Mouse (Mus musculus): ENCODE results near the gene Anp32e. TPM values are rescaled to one million over a fixed set of nuclear protein-coding genes. Genes with fewer than 3 reads are reported as not detected.
"Not testable (repeated sequence)": the region's sequence is repeated elsewhere in the genome, so short reads cannot be mapped to it uniquely, and the experiment has no call there.

The Anp32e gene
- polyA plus RNA-seq, 1 experiment from 2014 or later = 178 TPM

DNA sequence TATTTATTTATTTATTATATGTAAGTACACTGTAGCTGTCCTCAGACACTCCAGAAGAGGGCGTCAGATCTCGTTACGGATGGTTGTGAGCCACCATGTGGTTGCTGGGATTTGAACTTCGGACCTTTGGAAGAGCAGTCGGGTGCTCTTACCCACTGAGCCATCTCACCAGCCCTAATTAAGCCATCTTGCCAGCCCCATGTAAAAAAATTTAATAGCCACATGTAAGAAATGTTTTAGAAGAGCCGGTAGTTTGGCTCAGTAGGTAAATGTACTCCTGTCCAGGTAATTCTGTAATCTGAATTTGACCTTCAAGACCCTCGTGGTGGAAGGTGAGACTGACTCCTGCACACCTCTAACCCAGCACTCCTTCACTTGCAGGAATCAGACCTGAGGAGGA, 41.6 kb downstream of the Anp32e start:
- ATAC-seq; H3K9ac ChIP-seq; H3K36me3 ChIP-seq; H3K4me2 ChIP-seq (replicated peaks); H3K4me1 ChIP-seq (replicated peaks); H3K9me3 ChIP-seq; H3K27ac ChIP-seq; H3K4me3 ChIP-seq (replicated peaks): not testable (repeated sequence)
- 0 out of 2 replicates have a peak, but pooled peaks cover 14% of the 10 kb centered on the region for H3K27me3 ChIP-seq (replicated peaks)
- WGBS = 55% methylated on average over 7 of the region's 7 CpGs

DNA sequence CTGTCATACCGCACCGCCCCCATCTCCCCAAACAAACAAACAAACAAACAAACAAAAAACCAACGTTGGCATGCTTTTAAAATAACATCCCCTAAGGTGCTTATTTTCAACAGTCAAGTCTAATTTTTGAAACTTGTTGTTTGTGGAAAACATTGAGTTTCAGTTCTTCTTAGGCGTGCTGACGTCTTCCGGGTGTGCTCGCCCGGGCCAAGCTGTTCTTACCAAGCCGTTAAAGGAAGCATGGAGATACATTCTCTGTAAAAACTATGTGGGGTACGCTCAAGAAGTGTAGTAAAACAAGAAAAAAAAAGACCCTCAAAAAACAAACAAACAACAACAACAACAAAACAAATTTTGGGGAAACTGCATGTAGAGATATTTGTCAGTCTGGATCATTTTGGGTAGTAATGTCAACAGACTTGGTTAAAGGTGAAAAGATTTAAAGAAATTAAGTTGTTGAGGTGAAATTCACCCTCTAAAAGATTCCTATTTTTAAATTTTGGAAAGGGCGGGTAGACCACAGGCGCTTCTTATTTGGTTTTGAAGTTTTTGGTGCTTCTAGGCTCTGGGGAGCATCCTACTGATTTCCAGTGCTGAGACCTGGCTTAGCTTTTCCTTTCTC, 43.3 kb downstream of the Anp32e start:
- H3K9me3 ChIP-seq = no peaks in the 10 kb centered on the region
- peak overlapping the region; percentile 32; the same call in 1 of the 2 replicates for H3K9ac ChIP-seq
- no peak overlapping the region for H3K27ac ChIP-seq
- WGBS = 80% methylated on average over 12 of the region's 12 CpGs
- 0 out of 2 replicates have a peak, but pooled peaks cover 14% of the 10 kb centered on the region for H3K27me3 ChIP-seq (replicated peaks)
- no peak for ATAC-seq
- no peaks in the 10 kb centered on the region for H3K36me3 ChIP-seq
- peak overlapping the region; percentile 23; the same call in 1 of the 2 replicates for H3K4me3 ChIP-seq (replicated peaks)
- H3K4me2 ChIP-seq (replicated peaks) = peak overlapping the region; percentile 69
- no peaks in the 10 kb centered on the region for H3K4me1 ChIP-seq (replicated peaks)

DNA sequence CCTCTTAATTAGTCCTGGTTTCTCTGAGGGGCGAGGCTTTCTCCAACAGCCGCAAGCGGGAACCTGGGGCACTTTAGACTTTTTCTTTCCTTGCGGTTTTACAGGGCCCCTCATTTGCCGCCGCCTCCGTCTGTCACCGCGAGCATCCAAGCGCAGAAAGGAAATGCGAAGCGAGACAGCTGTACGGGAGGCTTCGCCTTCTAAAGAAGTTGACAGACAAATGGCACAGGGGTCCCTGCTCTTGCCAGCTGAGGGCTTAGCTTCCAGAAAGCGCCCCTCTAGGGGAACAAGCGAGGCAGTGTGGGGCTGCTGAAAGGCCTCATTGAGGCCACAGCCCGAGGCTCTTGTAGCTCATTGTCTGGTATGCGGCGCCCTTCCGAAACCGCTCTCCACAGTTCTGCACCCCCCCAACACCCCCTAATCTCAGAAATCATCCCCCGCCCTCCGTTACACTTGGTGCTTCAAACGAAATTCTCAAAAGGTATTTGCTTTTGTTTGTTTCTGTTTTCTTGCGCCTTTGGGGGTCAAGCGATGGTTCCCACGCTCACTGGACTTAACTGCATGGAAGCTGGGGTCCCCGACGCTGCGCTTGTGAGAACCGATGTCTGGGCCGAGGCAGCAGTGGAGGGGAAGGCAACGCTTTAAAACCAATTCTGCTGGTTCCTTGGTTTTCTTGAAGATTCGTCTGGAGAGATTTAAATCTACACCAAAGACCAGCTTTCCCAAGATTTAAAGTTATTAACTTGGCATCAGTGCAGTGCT, 44.0 kb downstream of the Anp32e start:
- Histone ChIP-seq H3K27ac (peak overlapping the region; percentile 41; the same call in 1 of the 2 replicates), H3K4me1 (replicated peaks) (no peaks in the 10 kb centered on the region), H3K9me3 (no peaks in the 10 kb centered on the region), H3K4me3 (replicated peaks) (peak overlapping the region; percentile 23), H3K9ac (peak overlapping the region; percentile 32), H3K27me3 (replicated peaks) (0 out of 2 replicates have a peak, but pooled peaks cover 14% of the 10 kb centered on the region), H3K4me2 (replicated peaks) (peak overlapping the region; percentile 69), H3K36me3 (no peaks in the 10 kb centered on the region)
- ATAC-seq = peak; percentile 47; the same call in 1 of the 2 replicates
- WGBS = 9% methylated on average over 34 of the region's 34 CpGs

DNA sequence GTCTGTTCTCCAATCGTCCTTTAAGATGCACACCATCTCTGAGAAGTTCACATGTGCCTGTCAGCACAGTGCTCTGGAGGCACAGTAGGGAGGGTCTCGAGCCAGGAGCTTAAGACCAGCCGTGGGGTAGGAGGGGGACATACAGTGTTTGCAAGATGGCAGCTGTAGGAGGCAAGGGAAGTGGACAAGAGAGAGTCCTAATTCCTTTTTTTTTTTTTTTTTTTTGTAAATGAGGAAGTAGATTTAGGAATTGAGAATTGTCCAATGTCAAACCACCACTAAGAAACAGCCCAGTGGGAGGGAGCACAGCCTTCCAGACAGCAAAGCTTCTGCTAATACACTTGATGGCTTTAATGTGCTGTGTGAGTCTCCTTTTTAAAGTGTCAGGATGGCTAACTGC, 48.0 kb downstream of the Anp32e start:
- Histone ChIP-seq H3K4me1 (replicated peaks) (no peaks in the 10 kb centered on the region), H3K9me3 (no peaks in the 10 kb centered on the region), H3K27me3 (replicated peaks) (0 out of 2 replicates have a peak, but pooled peaks cover 14% of the 10 kb centered on the region), H3K9ac (no peak overlapping the region), H3K27ac (no peak overlapping the region), H3K4me2 (replicated peaks) (no peak overlapping the region), H3K4me3 (replicated peaks) (no peak overlapping the region), H3K36me3 (no peaks in the 10 kb centered on the region)
- WGBS = 63% methylated on average over 3 of the region's 3 CpGs
- ATAC-seq = no peak

GRCm38 (mm10) chr3:95977587-95977986, 48.5 kb downstream of the Anp32e start:
- not testable (repeated sequence) for H3K9ac ChIP-seq; ATAC-seq; H3K4me3 ChIP-seq (replicated peaks); H3K4me1 ChIP-seq (replicated peaks); H3K36me3 ChIP-seq; H3K27ac ChIP-seq; H3K4me2 ChIP-seq (replicated peaks); H3K9me3 ChIP-seq
- 92% methylated on average over 7 of the region's 7 CpGs for WGBS
- H3K27me3 ChIP-seq (replicated peaks) = 0 out of 2 replicates have a peak, but pooled peaks cover 14% of the 10 kb centered on the region

GRCm38 (mm10) chr3:95978265-95978664, 49.2 kb downstream of the Anp32e start:
- Histone ChIP-seq H3K4me1 (replicated peaks) (no peaks in the 10 kb centered on the region), H3K9ac (no peak overlapping the region), H3K4me2 (replicated peaks) (no peak overlapping the region), H3K27me3 (replicated peaks) (0 out of 2 replicates have a peak, but pooled peaks cover 14% of the 10 kb centered on the region), H3K9me3 (no peaks in the 10 kb centered on the region), H3K36me3 (no peaks in the 10 kb centered on the region), H3K27ac (no peak overlapping the region), H3K4me3 (replicated peaks) (no peak overlapping the region)
- ATAC-seq = no peak
- 83% methylated on average over 9 of the region's 9 CpGs for WGBS

DNA sequence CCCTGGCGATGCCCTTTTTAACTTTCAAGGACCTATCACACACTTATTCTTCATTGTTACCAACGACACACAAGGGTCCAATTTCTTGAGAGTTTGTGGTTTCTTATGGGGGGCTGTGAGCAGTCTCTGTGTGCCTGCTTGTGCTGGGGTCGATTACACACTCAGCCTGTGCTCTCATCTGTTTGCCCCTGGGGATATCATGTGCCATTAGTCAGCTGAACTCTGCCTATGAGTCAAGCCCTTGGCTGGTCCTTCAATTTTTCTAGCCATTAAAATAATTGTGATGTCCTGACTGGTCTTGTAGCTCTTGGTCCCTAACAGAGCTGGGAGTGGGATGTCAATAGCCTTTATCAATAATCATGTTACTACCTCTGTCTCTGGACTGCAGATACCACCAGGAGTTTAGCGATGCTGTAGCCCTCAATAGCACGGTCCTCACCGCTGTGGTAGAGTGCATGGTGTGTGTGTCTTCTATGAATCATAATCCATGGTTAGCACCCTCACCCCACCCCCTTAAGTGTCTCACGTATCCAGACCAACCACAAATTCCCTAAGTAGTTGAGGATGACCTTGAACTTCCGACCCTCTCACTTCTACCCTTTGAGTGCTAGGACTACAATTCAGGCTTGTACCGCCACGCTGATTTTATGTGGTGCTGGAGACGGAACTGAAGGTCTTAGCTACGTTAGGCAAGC, 51.4 kb downstream of the Anp32e start:
- no peak overlapping the region for H3K4me2 ChIP-seq (replicated peaks)
- H3K9me3 ChIP-seq = no peaks in the 10 kb centered on the region
- H3K9ac ChIP-seq = no peak overlapping the region
- ATAC-seq = no peak
- H3K4me3 ChIP-seq (replicated peaks) = no peak overlapping the region
- H3K27ac ChIP-seq = no peak overlapping the region
- 80% methylated on average over 12 of the region's 12 CpGs for WGBS
- no peaks in the 10 kb centered on the region for H3K36me3 ChIP-seq
- H3K4me1 ChIP-seq (replicated peaks) = peaks cover 9% of the 10 kb centered on the region
- H3K27me3 ChIP-seq (replicated peaks) = 0 out of 2 replicates have a peak, but pooled peaks cover 1% of the 10 kb centered on the region

DNA sequence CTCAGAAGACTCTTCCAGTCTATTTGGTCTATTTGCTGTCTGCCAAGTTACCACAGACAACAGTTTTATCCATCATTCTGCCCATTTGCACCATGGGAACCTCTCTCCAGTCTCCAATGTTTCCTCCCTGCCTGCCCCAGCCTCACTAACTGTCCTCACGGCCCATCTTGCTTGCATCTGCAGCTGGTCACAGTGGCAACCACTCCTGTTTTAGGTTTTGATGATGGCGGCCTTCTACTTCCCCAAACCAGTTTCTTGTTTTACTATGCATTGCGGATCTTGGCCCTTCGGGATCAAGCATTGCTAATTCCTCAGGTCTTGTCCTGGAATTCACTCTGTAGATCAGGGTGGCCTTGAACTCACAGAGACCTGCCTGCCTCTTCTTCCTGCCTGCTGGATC, 53.1 kb downstream of the Anp32e start:
- Histone ChIP-seq H3K4me3 (replicated peaks) (no peak overlapping the region), H3K4me2 (replicated peaks) (no peak overlapping the region), H3K9me3 (no peaks in the 10 kb centered on the region), H3K27me3 (replicated peaks) (no peaks in the 10 kb centered on the region), H3K9ac (no peak overlapping the region), H3K27ac (no peak overlapping the region), H3K4me1 (replicated peaks) (peaks cover 22% of the 10 kb centered on the region), H3K36me3 (no peaks in the 10 kb centered on the region)
- no peak for ATAC-seq
- 90% methylated on average over 4 of the region's 4 CpGs for WGBS

DNA sequence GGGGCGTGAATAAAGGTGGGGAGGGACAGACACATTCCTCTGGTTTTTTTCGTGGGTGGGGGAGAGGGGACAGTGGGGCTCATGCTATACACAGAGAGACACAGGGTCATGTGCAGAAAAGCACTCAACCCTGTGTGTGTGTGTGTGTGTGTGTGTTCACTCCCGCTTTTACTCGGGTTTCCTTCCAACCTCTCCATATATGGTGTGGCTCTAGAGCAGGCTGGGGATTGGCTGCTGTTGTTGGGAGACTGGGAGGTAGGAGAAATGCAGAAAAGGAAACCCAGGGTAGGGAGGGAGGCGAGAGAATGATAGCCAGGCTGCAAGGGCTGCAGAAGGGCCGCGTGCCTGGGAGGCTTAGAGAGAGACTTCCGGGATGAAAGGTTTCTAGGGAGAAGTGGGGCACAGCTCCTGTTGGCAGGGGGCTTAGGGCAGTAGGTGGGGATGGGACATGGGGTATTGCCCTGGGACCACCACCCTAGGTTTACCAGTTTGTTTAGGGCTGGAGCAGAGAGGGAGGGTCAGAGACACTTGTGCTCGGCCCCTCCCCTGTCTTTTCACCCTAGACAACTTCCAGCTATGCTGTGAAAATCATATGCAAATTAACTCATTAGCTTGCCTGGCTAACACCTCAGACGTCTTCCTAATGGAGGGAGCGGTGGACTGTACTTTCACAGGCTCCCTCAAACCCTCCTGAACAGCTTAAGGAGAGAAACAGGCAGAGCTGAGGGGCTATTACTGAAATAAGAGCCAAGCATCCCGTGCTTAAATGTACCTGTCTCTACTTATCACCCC, 56.4 kb downstream of the Anp32e start:
- Histone ChIP-seq H3K4me2 (replicated peaks) (peak overlapping the region; percentile 52), H3K4me3 (replicated peaks) (0 out of 2 replicates have a peak overlapping the region, but pooled peaks have one; percentile 3), H3K9me3 (no peaks in the 10 kb centered on the region), H3K27me3 (replicated peaks) (no peaks in the 10 kb centered on the region), H3K4me1 (replicated peaks) (peaks cover 37% of the 10 kb centered on the region), H3K9ac (peak overlapping the region; percentile 37), H3K27ac (peak overlapping the region; percentile 94), H3K36me3 (no peaks in the 10 kb centered on the region; the same call in 1 of the 2 replicates)
- ATAC-seq = peak; percentile 91
- WGBS = 6% methylated on average over 12 of the region's 12 CpGs

- H3K9ac ChIP-seq = peak overlapping the region; percentile 37
- ATAC-seq = peak; percentile 49
- 5% methylated on average over 21 of the region's 21 CpGs for WGBS
Measured at GRCm38 (mm10) chr3:95986001-95986622, 57.1 kb downstream of the Anp32e start.

DNA sequence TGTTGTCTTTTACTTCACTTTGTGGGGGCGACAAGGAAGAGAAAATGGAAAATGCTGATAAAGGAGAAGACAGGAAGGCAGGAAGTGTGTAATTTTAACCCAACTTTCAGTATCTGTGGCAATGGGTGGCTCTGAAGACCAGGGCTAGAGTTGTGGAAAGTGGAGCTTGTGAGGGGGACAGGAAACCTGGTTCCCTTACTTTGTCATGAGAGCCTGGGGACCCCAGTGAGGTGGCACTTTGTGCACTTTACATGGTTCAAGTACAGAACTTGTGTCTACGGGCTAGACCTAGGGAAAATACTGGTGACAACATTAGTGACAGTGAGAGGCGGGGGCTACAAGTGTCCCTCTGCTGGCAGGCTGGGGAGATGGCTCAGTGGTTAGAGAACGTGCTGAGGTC, 57.9 kb downstream of the Anp32e start:
- 68% methylated on average over 4 of the region's 4 CpGs for WGBS
- H3K9me3 ChIP-seq = no peaks in the 10 kb centered on the region
- no peak for ATAC-seq
- H3K36me3 ChIP-seq = no peaks in the 10 kb centered on the region; the same call in 1 of the 2 replicates
- no peak overlapping the region for H3K4me2 ChIP-seq (replicated peaks)
- H3K9ac ChIP-seq = no peak overlapping the region
- peaks cover 37% of the 10 kb centered on the region for H3K4me1 ChIP-seq (replicated peaks)
- no peaks in the 10 kb centered on the region for H3K27me3 ChIP-seq (replicated peaks)
- peak overlapping the region; percentile 94 for H3K27ac ChIP-seq
- no peak overlapping the region for H3K4me3 ChIP-seq (replicated peaks)

More at GRCm38 (mm10) chr3:95986001-95986622, 57.1 kb downstream of the Anp32e start:
- Histone ChIP-seq H3K9me3 (no peaks in the 10 kb centered on the region), H3K27me3 (replicated peaks) (no peaks in the 10 kb centered on the region), H3K4me2 (replicated peaks) (peak overlapping the region; percentile 52), H3K4me1 (replicated peaks) (peaks cover 37% of the 10 kb centered on the region), H3K27ac (peak overlapping the region; percentile 94), H3K36me3 (no peaks in the 10 kb centered on the region; the same call in 1 of the 2 replicates), H3K4me3 (replicated peaks) (0 out of 2 replicates have a peak overlapping the region, but pooled peaks have one; percentile 3)
